Mouse (Mus musculus) C2C12 (cell line): Measurements from ENCODE around the gene Cntn4.

Source experiments
- CTCF ChIP-seq: IDR thresholded peaks from one replicate; pipeline ENCODE4 v1.5.1; 2011; ENCODE audit not compliant: control insufficient read depth, insufficient read depth, insufficient read length
- FOSL1 ChIP-seq: IDR thresholded peaks from one replicate; pipeline ENCODE4 v1.8.0; 2011; ENCODE audit warnings: mild to moderate bottlenecking, low read length; ENCODE audit not compliant: poor library complexity, insufficient read depth, severe bottlenecking
- MAX ChIP-seq: IDR thresholded peaks from one replicate; pipeline ENCODE4 v1.6.1; 2011; ENCODE audit warnings: mild to moderate bottlenecking, control low read depth
- USF1 ChIP-seq: IDR thresholded peaks from one replicate; pipeline ENCODE4 v1.6.1; 2011; ENCODE audit warnings: low read depth, mild to moderate bottlenecking, control low read depth, moderate library complexity

GRCm38 (mm10) chr6:106617081-106617480 lies 939.6 kb downstream of the Cntn4 start:
- no peak for TF ChIP-seq CTCF
- no peak for TF ChIP-seq FOSL1
- no peak for TF ChIP-seq MAX
- no peak for TF ChIP-seq USF1
